Mouse (Mus musculus): Measurements from ENCODE around the gene Map2k1. TPM values are rescaled to one million over a fixed set of nuclear protein-coding genes. Genes with fewer than 3 reads are reported as not detected.
"Not testable (repeated sequence)": the region's sequence is repeated elsewhere in the genome, so short reads cannot be mapped to it uniquely, and the experiment has no call there.

Map2k1 gene
- polyA plus RNA-seq, 1 experiment from 2014 or later, result 79.0 TPM

GRCm38 (mm10) chr9:64175378-64175777, 78.1 kb downstream of the Map2k1 start:
- Histone ChIP-seq H3K9me3 (no peaks in the 10 kb centered on the region), H3K4me1 (peaks cover 45% of the 10 kb centered on the region), H3K9ac (peak overlapping the region; percentile 97), H3K27ac (replicated peaks) (no peak overlapping the region), H3K27me3 (replicated peaks) (no peaks in the 10 kb centered on the region), H3K36me3 (peaks cover 47% of the 10 kb centered on the region), H3K4me2 (peak overlapping the region; percentile 86; the same call in 1 of the 2 replicates), H3K4me3 (no peak overlapping the region)
- WGBS, result 89% methylated on average over 11 of the region's 11 CpGs
- ATAC-seq (ENCODE audit: extremely low read depth, insufficient number of reproducible peaks, low FRiP score, low TSS enrichment), result no peak

- H3K27ac ChIP-seq (replicated peaks), result no peak overlapping the region
- no peak for ATAC-seq (ENCODE audit: extremely low read depth, insufficient number of reproducible peaks, low FRiP score, low TSS enrichment)
- peak overlapping the region; percentile 97 for H3K9ac ChIP-seq
- peak overlapping the region; percentile 86 for H3K4me2 ChIP-seq
- peak overlapping the region; percentile 95 for H3K4me3 ChIP-seq
- peaks cover 39% of the 10 kb centered on the region for H3K4me1 ChIP-seq
- 51% methylated on average over 8 of the region's 8 CpGs for WGBS
- H3K36me3 ChIP-seq, result peaks cover 45% of the 10 kb centered on the region
- H3K27me3 ChIP-seq (replicated peaks), result no peaks in the 10 kb centered on the region
- H3K9me3 ChIP-seq, result no peaks in the 10 kb centered on the region
Measured at GRCm38 (mm10) chr9:64174766-64175165, 78.7 kb downstream of the Map2k1 start.

DNA sequence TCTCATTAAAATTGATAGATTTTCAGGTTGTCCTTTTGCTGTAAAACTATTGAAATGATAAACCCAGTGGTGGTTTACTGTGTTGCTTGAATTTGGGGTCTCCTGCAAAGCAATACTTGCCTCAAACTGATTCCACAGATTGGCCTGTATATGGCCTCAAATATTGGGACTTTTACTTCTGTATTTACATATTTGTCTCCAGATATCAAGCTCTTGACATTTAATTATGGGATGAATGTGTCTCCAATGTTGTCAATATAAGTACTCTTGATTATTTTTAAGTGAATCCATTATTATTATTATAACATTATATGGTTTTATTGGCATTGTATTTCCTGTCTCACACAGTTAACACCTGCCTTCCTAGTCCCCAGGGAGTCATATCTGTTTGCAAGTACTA, 79.1 kb downstream of the Map2k1 start:
- no peaks in the 10 kb centered on the region for H3K27me3 ChIP-seq (replicated peaks)
- peaks cover 36% of the 10 kb centered on the region for H3K4me1 ChIP-seq
- peaks cover 45% of the 10 kb centered on the region for H3K36me3 ChIP-seq
- H3K4me3 ChIP-seq, result peak overlapping the region; percentile 95
- ATAC-seq (ENCODE audit: extremely low read depth, insufficient number of reproducible peaks, low FRiP score, low TSS enrichment), result no peak
- H3K9me3 ChIP-seq, result no peaks in the 10 kb centered on the region
- peak overlapping the region; percentile 86 for H3K4me2 ChIP-seq
- H3K9ac ChIP-seq, result peak overlapping the region; percentile 97
- H3K27ac ChIP-seq (replicated peaks), result peak overlapping the region; percentile 90; the same call in 1 of the 2 replicates

DNA sequence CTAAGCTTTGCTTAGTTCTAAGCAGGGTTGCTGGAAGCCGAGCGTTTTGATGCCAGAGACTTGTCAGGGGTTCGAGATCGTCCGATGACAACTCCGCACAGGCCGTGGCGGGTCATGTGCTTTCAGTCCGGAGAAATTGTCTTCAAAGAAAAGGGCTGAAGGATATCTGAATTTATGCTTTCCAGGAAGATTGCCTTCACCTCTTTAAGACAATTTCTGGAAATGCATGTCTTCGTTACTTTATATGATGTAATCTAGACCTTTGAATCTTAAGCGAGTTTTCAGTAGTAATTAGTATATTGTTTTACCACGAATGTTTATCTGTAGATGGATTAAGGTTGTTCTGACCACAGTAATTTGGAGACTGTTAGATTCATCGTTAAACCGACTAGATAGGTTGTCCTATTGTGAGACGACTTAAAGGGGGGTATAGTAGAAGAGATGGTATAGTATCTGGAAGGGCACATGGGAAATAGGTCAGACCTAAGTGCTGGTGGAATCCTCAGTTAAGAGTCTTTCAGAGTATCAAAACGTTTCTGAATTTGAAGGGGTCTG, 79.7 kb downstream of the Map2k1 start:
- H3K27ac ChIP-seq (replicated peaks), result peak overlapping the region; percentile 90
- H3K9ac ChIP-seq, result peak overlapping the region; percentile 97
- peak overlapping the region; percentile 95 for H3K4me3 ChIP-seq
- under 1% methylated on average over 16 of the region's 16 CpGs for WGBS
- H3K36me3 ChIP-seq, result peaks cover 43% of the 10 kb centered on the region
- H3K27me3 ChIP-seq (replicated peaks), result no peaks in the 10 kb centered on the region
- H3K4me1 ChIP-seq, result peaks cover 36% of the 10 kb centered on the region
- ATAC-seq (ENCODE audit: extremely low read depth, insufficient number of reproducible peaks, low FRiP score, low TSS enrichment), result no peak
- no peaks in the 10 kb centered on the region for H3K9me3 ChIP-seq
- H3K4me2 ChIP-seq, result peak overlapping the region; percentile 86

DNA sequence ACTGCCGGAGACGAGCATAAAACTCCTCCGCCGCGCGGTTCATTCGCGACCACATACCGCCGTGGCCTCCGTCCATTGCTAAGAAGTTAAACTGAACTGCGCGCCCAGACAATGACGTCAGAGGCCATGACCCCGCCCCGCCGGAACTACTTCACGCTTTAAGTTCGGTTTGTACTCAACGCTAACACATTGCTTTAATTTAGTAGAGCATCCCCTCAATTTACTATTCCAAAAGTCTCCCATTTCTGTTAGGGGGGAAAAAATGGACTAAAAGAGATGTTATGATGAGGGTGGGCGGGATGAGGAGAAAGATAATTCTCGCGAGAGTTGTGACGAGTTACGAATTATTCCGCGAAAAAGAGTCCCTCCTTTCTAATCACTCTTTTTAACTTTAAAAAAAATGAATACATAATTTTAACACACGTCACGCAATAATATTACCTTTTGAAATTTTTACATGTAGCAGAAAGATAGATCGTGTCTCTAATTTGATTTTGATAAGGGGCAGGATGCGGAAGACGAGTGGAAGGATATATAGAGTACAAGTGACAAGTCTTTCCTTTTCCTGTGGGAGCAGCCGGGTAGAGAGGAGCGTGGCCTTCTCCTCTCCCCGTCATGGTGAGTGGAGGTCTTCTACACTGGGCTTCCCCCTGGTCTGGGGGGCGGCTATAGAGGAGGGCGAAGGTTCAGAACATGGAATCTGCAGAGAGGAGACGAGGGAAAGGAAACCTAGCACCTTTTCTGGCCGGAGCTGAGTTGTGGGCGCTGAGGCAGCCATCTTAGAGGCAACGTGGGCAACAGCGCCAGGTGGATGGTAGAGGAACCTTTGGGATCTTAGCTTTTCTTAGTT, 80.4 kb downstream of the Map2k1 start, which contains the start of the genes Zwilch and Rpl4:
Gene Zwilch, minus strand, starts transcription at position 289 of the 850 bp plus-strand sequence.
Gene Rpl4, plus strand, starts transcription at position 560 of the 850 bp plus-strand sequence.
- Histone ChIP-seq H3K27me3 (replicated peaks) (no peaks in the 10 kb centered on the region), H3K27ac (replicated peaks) (peak within 1 kb of the TSS; percentile 90), H3K4me2 (peak within 1 kb of the TSS; percentile 86), H3K9me3 (no peaks in the 10 kb centered on the region), H3K9ac (peak within 1 kb of the TSS; percentile 97), H3K36me3 (peaks cover 39% of the 10 kb centered on the region), H3K4me1 (peaks cover 33% of the 10 kb centered on the region), H3K4me3 (peak within 1 kb of the TSS; percentile 95)
- WGBS, result under 1% methylated on average over 42 of the region's 42 CpGs
- ATAC-seq (ENCODE audit: extremely low read depth, insufficient number of reproducible peaks, low FRiP score, low TSS enrichment), result peak; percentile 65; the same call in 1 of the 2 replicates

DNA sequence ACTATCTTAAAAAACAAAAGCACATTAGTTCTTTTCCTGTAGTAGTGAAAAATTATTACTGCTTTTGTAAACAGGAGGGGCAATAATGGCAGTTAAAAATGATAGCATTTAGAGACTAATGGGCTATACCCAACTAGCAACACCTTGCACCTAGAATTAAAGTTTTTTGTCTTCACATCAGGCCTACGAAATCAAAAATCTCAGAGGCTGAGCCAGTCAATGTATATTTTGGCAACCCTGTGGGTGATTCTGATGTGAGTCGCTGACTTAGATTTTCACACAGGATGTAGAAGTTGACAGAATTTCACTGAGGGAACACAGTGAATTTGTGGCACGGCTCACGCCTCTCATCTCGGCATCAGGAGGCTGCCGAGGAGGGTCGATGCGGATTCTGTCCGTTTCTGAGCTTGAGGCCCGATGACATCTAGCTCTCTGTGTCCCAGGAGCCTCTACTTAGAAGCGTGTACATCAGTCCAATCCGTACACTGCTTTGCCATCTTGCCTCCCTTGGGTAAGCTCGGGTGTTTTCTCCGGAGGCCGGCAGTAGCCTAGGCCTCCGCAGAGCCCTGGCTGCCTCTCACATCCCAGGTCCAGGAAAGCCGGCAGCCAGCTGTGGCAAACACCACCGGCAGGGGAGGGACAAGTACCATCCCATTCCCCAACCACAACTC, 81.2 kb downstream of the Map2k1 start:
- peak overlapping the region; percentile 86 for H3K4me2 ChIP-seq
- peaks cover 38% of the 10 kb centered on the region for H3K36me3 ChIP-seq
- H3K9ac ChIP-seq, result peak overlapping the region; percentile 97
- WGBS, result 2% methylated on average over 18 of the region's 18 CpGs
- H3K27me3 ChIP-seq (replicated peaks), result no peaks in the 10 kb centered on the region
- H3K27ac ChIP-seq (replicated peaks), result peak overlapping the region; percentile 90
- H3K4me1 ChIP-seq, result peaks cover 33% of the 10 kb centered on the region
- no peak for ATAC-seq (ENCODE audit: extremely low read depth, insufficient number of reproducible peaks, low FRiP score, low TSS enrichment)
- peak overlapping the region; percentile 95 for H3K4me3 ChIP-seq
- H3K9me3 ChIP-seq, result no peaks in the 10 kb centered on the region

- Histone ChIP-seq H3K4me1 (peaks cover 26% of the 10 kb centered on the region), H3K36me3 (peaks cover 31% of the 10 kb centered on the region)
- not testable (repeated sequence) for H3K9me3 ChIP-seq; H3K4me3 ChIP-seq; H3K9ac ChIP-seq; H3K27me3 ChIP-seq (replicated peaks); H3K4me2 ChIP-seq; H3K27ac ChIP-seq (replicated peaks); ATAC-seq (ENCODE audit: extremely low read depth, insufficient number of reproducible peaks, low FRiP score, low TSS enrichment)
- 86% methylated on average over 3 of the region's 3 CpGs for WGBS
Measured at GRCm38 (mm10) chr9:64169967-64170366, 83.5 kb downstream of the Map2k1 start.

DNA sequence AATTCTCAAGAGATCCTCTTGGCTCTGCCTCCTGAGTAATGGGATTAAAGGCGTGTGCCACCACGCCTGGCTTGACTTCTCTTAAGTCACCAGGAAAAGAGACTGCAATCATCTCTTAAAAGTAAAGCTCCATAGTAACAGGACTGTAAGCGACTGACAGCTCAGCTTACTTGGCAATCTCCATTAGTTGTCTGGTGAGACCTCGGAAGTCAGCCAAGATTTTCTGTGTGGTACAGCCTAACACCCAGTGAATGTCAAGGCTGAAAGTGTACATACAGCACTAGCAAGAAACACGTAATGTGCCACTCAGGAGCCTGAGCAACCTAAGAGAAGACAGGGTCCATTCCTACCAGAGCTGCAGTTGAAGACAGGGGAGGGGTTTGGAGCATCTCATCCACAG, 93.0 kb downstream of the Map2k1 start:
- no peak overlapping the region for H3K4me2 ChIP-seq
- WGBS, result 90% methylated on average over 5 of the region's 5 CpGs
- ATAC-seq (ENCODE audit: extremely low read depth, insufficient number of reproducible peaks, low FRiP score, low TSS enrichment), result no peak

DNA sequence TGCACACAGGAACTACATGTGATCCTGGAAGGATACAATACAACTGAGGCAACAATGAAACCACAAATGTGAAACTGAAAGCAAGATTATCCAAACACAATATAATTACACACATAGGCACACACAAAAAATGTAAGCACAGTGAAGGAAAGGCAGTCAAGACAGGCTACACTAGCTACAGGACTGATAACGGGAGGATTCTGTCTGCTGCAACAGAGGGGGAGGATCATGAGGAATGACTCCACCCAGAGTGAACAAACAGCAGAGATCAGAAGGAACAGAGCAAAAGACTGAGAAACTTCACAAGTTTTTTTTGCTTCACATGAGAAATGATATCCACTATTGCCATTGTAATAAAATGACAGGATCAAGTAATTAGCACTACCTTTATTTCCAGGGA, 96.8 kb downstream of the Map2k1 start:
- 57% methylated on average over 1 of the region's 1 CpGs for WGBS
- H3K4me3 ChIP-seq, result no peak overlapping the region

More for the DNA sequence above, 93.0 kb downstream of the Map2k1 start:
- Histone ChIP-seq H3K27ac (replicated peaks) (no peak overlapping the region), H3K27me3 (replicated peaks) (no peaks in the 10 kb centered on the region), H3K4me1 (no peaks in the 10 kb centered on the region), H3K9ac (no peak overlapping the region), H3K4me3 (no peak overlapping the region), H3K36me3 (peaks cover 91% of the 10 kb centered on the region), H3K9me3 (no peaks in the 10 kb centered on the region)

DNA sequence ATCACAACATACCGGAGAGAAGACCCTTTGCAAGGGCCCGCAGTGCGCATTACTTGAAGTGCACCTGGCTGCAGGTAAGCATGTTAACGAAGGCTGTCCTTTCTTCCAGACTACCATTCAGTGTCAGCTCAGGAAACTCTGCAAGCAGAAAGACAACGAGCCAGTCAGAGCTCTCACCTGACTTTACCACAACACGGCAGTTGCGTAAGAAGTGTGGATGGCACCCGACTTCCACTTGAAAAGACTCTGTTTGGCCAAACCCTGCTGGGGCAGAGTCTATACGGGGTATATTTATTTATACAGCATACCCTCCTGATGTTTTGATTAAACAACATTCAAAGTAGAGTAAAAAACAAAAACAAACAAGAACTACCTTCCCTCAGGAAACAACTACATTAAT, 113.6 kb downstream of the Map2k1 start:
- Histone ChIP-seq H3K9me3 (no peaks in the 10 kb centered on the region), H3K9ac (no peak overlapping the region), H3K4me1 (no peaks in the 10 kb centered on the region), H3K36me3 (peaks cover 77% of the 10 kb centered on the region), H3K27ac (replicated peaks) (no peak overlapping the region), H3K4me2 (no peak overlapping the region), H3K4me3 (no peak overlapping the region), H3K27me3 (replicated peaks) (no peaks in the 10 kb centered on the region)
- WGBS, result 88% methylated on average over 9 of the region's 9 CpGs
- no peak for ATAC-seq (ENCODE audit: extremely low read depth, insufficient number of reproducible peaks, low FRiP score, low TSS enrichment)

More for the DNA sequence above, 96.8 kb downstream of the Map2k1 start:
- no peaks in the 10 kb centered on the region for H3K27me3 ChIP-seq (replicated peaks)
- H3K27ac ChIP-seq (replicated peaks), result no peak overlapping the region
- peaks cover 94% of the 10 kb centered on the region for H3K36me3 ChIP-seq
- H3K9ac ChIP-seq, result no peak overlapping the region
- no peaks in the 10 kb centered on the region for H3K4me1 ChIP-seq
- ATAC-seq (ENCODE audit: extremely low read depth, insufficient number of reproducible peaks, low FRiP score, low TSS enrichment), result no peak
- H3K4me2 ChIP-seq, result no peak overlapping the region
- no peaks in the 10 kb centered on the region for H3K9me3 ChIP-seq

- not testable (repeated sequence) for H3K4me1 ChIP-seq; ATAC-seq (ENCODE audit: extremely low read depth, insufficient number of reproducible peaks, low FRiP score, low TSS enrichment); H3K27me3 ChIP-seq (replicated peaks); H3K4me2 ChIP-seq; H3K9ac ChIP-seq; H3K4me3 ChIP-seq; H3K9me3 ChIP-seq; H3K27ac ChIP-seq (replicated peaks)
- 5% methylated on average over 6 of the region's 6 CpGs for WGBS
- peaks cover 69% of the 10 kb centered on the region for H3K36me3 ChIP-seq
Measured at GRCm38 (mm10) chr9:64138896-64139295, 114.5 kb downstream of the Map2k1 start.
